Mouse (Mus musculus): ENCODE data around the gene Macf1.

DNA sequence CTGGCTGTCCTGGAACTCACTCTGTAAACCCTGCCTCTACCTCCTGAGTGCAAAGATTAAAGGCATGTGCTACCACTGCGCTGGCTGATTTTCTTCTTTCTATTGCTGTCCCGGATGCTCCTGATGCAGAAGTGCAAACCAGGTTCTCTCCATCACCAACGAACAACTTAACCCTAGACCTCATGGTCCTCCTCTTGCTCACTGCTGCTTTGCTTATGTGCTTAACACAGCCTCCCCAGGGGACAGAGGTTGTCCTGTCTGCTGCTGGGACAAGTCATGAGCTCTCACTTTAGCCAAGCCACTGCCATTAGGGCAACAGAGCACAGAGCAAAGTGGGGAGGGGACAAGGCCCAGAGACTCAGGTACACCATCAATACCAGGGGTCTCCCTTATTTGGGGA, 369.7 kb downstream of the Macf1 start:
- TF ChIP-seq CTCF (IDR thresholded peaks at IDR 0.05; ENCODE audit: extremely low read depth, insufficient read length, insufficient replicate concordance, low read depth, low read length) (no peak), POLR2A (IDR thresholded peaks at IDR 0.05; ENCODE audit: low read depth, low read length) (no peak)
